Mouse (Mus musculus) induced T-regulatory cell, adult 2 months (primary cell): ENCODE measurements at regions not wholly inside any gene's neighbourhood (a gene's known extent, or its start where the extent isn't known, plus 50 kb on each side); places are given as distances from the start of the nearest gene placed in this dataset.
"Not testable (repeated sequence)": the region's sequence is repeated elsewhere in the genome, so short reads cannot be mapped to it uniquely, and the experiment has no call there.

Experiments
- DNase-seq: peaks from one replicate; pipeline ENCODE4 v3.0.0-alpha.2; 2012; ENCODE audit warnings: low read depth

DNA sequence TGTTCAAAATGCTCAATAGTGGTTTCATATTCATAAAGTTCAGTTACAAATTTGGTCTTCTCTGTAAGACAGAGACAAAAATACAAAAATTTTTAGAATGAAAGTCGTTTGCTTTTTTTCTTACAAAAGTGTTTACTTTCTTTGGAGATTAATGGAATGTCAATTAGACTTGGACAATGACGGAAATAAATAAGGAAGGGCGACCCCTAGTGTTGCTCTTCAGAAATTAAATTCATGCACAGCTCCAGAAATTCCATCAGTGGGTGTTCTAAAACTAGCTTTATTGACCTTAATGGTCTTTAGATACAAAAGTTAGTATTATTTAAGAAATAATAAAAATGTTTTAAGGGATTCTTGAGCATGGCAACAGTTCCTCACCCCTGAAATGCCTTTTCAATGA lies 141.8 kb upstream of the Lama2 start:
- peak; percentile 1 for DNase-seq

DNA sequence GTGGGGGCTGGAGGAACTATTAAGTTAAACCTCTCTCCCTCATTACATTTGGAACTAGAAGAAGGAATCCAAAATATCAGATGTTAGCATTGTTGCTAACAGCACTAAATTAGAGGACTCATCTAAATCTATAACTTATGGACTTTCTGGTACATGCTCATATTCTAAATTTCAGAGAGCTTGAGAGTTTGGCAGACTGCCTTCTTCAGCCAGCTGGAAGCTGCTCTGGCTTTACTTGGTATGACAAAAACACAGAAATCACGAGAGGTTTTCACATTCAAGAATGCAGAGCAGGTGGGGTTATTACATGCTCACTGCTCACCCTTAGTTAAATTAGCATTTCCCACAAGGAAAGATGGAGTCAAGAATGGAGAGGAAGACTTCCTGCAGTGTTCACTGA lies 182.8 kb upstream of the Lama2 start:
- DNase-seq, result no peak

DNA sequence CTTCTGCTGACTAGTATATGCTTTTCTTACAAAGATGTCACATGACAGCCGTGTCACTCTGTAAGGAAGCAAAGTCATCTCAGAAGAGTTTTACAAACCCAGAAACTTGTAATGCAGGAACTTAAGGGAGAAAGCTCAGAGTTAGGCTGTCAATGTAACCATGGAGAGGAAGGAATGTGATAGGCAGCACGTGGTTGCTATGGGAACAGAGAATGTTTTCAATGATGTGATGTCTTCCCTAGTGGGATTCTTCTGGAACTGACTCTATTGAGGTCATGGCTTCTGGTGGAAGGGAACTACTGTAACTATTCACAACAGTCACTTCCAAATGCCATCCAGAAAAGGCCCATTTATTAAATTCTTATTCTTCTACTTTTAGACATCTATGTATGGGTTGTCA lies 190.0 kb upstream of the Lama2 start:
- no peak for DNase-seq

DNA sequence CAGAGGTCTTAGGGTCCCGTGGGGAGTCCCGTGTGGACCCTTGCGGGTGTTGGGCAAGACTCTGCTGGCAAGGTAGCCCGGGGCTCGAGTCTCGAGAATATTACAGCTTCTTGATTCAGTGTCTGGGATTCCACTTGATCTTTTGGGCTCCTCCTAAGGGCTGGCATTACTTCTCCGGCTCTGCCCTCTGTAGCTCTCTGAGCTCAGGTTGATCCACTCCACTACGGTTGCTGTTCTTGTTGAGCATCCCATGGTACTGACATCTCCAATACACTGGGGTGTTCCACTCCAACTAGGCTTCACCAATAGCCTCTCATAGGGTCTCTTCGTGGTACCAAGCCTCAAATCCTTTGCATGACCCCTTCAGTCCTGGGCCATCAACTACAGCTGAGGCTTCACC lies 206.1 kb upstream of the Lama2 start:
- not testable (repeated sequence) for DNase-seq

DNA sequence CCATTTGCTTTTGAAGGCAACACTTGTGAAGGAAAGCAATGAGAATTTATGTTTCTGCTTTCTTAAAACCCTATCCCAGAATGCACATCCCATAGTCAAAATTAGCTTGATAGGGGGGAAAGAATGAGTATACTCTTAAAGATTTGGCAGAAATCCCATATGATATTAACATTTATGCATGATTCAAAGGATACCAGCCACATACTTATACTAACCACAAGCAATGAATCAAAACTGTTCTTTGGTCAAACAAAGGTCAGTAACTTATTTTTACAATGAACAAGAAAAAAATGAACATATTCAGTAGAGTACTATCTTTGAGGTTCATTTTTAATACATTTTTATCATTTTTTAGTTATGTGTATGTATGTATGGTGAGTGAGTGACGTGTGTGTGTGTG lies 208.8 kb upstream of the Lama2 start:
- DNase-seq, result no peak

DNA sequence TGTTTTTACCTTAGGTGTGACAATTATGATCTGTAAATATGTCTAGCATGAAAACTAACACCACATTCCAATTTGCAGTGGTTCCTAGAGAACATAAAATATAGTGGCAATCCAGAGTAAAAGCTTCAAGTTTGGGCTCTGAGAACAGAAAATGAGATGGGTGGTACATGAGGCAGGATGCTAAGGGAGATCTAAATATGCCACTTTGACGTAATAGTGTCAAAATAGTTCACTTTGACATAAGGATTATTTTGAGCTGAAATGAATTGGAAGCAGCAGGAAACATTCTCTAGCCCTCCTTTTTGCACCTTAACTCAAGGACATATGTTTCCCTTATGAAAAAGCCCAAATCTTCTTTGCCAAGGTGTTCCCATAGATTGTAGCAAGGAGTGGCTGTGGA lies 219.1 kb upstream of the Lama2 start:
- no peak for DNase-seq

DNA sequence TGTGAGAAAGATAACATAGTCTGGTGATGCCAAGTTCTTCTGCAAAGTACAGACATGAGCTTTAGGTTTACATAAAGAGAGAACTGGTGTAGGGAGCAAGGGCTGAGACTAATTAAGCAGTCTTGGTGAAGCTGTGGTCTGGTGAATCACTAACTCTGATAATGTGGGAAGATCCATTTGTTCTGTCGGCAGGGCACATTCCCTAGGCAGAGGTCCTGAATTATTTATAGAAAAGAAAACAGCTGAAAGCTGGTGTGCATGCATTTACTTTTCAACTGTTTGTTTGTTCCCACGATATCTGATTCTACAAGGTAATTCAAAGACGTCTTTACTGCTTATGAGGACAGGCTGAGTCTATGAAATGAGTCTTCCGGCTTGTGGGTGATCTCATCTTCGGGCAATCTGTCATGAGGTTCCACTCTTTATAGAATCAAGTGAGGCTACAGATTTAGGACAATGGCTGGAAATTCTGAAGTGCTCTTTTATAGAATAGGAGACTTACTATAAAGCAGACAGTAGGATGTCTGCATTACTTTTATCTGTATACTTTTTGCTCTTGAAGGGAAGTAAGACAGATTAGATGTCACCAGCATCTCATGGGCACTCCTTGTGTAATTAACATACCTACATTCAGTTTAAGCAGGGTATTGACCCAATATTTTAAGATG lies 221.6 kb upstream of the Lama2 start:
- DNase-seq, result no peak

DNA sequence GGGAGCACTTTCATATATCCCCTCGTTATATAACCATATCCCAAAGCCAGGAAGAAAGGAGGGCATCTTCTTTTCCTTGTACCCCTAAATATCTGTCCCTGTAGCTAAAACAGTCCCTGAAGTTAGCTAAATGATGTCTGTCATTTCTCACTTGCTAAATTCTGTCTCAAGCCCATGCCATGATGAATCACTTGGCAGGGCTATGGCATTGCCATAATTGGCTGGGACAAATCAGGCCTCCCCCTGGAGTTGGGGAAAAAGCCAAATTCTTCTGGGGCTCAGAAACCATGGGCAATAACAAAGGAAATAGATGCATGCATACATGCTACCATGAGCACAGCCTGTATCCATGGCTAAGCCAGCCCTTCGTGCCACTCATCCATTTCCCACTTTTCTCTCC lies 223.5 kb upstream of the Lama2 start:
- no peak for DNase-seq

DNA sequence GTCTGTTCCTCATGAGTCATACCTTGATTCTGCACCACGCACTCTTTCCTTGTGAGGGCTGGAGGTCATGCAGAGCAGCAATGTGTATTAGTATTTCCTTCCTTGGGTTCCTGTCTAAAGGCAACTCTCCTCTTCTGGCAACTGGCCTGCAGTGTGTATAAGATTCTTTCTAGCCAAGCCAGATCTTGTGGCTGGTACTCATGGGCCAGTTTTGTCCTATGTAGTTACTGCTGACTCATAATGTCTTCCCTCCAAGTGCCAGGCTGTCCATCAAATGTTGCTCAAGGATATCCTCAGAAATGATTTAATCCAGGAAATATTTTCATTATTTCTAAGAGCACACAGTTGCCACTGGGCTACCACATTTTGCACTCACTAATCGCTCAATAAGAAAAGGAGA lies 211.0 kb upstream of the Ptprk start:
- DNase-seq, result no peak

DNA sequence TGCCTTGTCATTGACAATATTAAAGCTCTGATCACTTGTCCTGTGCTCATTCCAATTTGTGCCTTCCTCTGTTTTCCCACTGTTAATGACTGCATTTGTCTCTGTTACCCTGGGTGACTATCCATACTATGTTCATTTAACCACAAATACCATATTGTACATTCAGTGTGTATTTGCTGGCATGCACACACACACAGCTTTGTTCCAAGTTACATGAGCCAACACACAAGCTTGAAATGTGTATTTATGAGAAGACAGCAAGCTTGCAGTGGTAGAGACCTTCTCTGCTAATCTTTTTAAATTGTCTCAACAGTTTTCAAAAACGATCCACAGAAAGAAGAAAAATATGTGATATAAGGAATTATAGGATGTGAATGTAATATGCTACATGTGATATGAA lies 193.8 kb upstream of the Ptprk start:
- no peak for DNase-seq

DNA sequence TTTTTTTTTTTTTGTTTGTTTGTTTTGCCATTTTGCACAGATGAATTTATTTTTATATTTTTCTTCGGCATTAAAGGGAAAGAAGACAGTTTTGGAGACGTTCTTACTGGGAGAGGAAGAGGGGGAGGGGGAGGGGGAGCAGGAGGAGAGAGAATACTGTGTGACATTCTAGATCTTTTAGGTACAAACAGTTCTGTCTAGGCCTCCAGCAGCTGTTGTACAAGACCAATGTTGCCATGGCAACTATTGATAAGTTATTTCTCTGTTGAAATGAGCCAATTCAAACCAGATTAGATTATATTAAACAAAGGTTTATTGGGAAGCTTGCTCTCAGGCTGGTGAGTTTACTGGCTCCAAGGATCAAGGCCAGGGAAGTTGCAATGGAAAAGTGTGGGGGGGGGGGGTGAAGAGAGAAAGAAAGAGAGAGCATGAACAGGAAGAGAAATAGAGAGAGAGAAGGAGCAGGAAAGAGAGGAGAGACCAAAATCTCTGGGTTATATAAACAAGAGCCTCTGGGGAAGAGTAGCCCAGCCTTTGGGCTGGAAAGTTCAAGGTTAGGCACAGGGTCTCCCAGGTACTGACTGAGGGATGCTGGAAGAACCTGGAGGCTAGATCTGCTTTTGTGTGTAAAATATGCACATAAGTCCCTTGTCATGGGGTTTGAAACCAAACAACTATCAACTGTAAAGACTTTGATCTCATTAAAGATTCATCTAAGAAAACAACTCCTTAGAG lies 182.7 kb upstream of the Ptprk start:
- no peak for DNase-seq

DNA sequence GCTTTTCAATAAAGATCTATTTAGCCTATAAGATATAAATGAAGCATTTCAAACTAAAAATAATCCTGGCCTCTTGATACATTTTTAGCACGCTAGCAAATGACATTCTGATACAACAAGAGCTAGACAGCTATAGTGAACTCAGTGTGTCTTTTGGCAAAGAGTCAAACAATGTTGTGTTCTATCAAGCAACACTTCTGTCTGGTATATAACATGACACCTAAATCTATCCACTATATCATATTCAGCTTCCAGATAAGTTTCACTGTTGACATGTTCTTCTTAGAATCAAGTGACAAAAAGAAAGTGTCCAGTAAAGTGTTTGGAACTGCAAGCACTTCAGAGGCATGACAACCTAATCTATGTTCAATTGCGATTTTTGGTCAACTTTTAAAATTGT lies 158.2 kb upstream of the Ptprk start:
- no peak for DNase-seq

DNA sequence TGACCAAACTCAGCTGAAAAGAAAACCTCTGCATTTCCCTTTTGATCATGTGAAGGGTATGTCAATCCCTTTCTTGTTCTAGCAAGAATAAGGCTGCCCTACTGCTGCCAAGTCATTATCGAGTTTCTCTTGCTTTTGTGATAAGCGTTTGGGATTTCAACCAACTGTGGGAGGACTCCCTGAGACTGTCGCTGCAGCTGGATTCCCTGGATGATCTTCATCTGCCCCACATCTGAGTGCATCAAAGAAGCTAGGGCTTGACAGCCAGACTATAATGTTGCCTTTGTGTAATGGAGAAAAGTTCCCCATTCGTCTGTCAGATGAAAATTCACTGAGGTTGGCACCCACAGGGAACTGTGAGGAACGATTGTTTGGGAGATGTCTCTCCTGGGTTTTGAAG lies 147.4 kb upstream of the Ptprk start:
- no peak for DNase-seq

DNA sequence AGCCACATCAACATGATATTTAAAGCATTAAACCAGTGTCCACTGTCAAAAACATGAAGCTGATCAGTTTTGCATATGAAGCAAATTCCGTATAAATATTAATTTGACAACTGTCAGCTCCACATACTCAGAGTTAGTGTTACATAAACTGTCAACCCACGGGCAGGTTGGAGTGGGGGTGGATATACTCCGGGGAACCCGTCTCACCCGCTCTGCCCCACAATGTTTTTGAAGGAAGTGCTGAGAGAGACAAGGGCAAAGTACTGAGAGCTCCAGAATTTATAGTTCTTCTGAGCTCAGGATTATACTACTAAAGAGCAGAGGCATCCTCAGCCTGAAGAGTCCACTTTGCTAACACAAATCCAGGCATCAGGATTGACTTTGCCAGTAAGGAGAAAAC lies 132.5 kb upstream of the Ptprk start:
- no peak for DNase-seq

DNA sequence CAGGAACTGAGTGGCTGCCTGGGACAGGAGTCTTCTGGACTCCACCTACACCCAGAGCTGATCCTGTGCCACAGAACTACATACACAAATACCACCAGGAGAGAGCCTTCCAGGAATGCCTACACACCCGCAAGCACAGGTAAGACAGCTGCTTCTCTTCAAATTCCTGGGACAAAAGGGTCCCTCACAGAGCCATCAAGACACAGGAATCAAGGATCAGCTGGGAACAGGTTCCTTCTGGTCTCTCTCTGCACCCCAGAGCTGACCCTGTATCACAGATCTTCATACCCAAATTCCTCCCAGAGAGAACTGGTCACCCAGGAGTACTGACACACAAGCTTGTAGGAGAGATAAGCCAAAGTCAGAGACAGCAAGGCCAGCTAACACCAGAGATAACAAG lies 125.5 kb upstream of the Ptprk start:
- DNase-seq, result no peak

DNA sequence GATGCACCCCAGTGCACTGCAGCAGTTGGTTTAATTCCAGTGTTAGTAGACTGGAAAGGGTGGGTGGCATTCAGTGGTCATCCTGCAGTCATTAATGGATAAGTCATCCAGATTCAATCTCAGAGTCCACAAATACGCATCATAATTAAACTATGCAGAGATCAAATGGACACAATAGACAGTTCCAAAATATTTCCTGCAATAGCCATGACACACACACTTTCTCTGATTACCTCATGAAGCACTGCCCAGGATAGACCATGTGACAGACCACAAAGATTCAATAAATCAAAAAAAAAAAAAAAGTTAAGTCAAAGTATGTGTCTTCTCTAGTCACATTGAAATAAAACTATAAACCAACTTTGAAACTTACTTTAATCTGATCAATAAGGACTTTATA lies 106.4 kb upstream of the Ptprk start:
- DNase-seq, result no peak

DNA sequence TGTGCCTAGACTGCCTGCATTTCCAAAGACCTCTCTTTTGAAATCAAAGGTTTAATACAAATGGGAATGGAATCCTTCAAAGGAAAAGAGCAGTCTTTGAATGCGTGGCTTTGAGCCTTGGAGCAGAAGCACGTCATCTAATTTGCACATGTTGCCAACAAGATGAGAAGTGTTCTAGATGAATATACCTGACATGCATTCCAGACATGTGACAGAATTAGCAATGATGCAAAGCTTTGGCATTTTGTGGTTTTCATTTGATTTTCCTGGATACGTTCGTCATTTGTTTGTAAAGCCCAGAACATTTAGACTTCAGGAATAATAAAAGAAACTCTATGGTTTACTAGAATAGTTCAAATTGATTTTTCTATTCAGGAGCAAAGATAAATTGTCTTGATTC lies 90.6 kb upstream of the Ptprk start:
- DNase-seq, result no peak

DNA sequence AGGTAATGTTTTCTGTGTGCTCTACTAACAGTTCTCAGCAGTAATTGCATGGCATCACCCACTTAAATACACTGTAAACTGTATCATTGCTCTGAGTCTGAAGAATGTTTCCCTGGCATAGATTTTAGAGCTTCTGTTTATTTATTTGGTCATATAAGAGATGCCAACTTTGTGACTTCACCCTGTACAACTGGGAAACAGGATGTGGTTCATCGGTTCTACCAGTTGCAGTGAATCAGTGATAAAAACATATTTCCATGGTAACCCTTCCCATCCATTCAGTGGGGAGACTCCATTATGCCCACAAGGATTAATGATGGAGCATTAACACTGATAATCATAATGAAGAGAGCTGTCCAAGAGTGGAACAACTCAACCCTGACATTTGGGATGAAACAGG lies 89.6 kb upstream of the Ptprk start:
- no peak for DNase-seq

DNA sequence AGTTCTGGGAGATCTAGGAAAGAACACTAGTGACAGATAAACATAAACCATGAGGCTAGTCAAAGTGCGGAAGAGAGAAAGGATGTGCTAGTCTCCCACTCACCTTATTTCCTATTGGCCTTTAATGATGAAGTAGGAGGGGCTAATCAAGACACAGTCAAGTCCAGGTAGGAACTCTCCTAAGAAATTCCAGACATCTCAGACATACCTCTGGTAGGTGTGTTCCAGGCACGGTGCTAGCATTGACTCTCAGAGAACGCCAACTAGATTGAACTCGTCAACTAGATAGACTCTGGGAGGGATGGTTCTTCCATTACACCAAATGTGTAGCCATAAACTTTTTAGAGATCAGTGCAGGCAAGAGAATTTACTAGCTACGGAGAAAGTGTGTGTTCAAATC lies 87.6 kb upstream of the Ptprk start:
- no peak for DNase-seq

DNA sequence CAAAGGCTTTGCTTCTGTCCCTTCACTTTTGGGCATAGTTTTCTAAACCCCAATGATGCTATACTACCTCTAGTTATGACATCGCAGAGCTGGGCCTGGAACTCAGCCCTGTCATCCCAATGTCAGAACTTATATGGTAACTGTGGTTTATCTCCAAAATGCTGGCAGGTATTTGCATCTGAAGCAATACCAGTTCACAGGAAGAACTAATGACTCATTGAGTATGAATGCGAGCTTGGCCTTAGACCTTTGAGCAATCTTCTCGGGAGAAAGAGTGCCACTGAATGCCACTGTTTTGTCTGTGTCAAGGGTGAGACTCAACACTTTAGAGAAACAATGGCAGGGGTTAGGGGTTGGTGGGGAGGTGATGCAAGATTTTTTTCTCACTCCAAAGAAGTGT lies 86.6 kb upstream of the Ptprk start:
- no peak for DNase-seq

DNA sequence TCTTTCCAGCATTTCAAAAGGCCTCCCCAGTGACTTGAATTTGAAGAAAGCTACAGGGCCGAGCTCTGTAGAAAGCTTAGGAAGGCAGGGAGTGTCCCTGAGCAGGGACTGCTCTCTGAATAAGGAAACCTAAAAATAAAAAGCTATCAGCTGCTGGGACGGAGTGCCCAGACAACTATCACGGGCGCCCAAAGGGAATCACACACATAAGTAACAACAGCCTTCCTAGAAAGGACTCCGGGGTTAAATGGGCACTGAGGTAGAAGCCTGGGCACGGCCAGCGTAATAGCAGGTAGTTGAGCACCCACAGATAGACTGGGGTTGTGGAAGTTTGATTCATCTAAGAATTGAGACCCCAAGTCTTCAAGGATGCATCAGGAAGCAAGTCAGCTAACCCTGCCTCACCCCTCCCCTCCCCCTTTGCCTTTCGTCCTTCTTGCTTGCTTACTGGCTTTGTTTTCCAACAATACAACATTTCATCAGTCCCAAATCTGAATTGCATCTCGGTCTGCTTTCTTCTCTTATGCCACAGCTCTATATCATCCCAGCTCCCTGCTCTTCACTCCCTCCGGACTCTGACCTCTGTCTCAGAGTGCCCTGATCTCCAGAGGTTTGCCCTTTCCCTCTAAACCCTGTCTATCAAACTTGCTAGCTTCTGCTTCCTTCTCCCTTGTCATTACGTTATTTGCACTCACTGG lies 84.1 kb upstream of the Ptprk start:
- DNase-seq, result no peak

DNA sequence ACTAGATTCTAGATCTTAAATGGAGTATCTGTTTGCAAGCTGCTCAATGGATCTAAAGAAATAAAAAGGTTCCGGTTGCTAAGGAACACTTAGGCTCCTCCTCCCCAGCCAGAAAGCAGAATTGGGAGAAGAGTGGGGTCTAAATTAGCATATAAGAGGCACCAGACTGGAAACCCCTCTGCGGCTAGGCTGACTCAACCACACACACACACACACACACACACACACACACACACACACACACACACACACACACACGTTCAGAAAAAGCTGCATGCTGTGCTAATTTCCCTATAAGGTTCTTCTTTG lies 83.6 kb upstream of the Ptprk start:
- DNase-seq, result no peak

DNA sequence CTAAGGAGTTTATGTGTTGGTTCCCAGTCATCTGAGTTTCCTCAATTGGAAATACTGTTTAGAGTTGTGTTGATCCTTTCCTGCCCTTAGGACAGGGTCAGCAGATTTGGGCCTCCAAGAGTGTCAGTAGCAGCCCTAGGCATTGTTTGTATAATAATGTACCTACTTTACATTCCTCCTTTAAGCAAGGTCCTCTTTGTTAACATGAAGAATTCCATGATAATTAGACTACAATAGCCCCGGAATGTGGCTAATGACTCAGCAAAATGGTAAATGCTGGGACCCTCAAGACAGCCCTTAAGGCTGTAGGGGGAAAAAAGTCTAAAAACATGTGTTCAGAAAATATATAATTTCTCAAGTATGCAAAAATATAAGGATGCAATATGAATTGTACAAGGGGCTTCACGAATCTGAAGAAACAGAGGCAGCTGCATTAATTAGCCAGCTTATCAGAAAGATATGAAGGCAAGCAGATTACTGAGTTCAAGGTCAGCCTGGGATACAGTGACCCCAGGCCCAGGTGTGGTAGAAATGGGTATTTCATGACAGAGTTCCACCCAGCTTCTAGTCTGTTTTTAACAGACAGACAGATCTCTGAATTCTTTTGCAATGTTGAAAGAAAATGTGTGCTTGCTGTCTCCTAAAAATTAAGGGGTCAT lies 80.1 kb upstream of the Ptprk start:
- no peak for DNase-seq
